Mouse (Mus musculus): ENCODE measurements around the gene Rcsd1. TPM values are rescaled to one million over a fixed set of nuclear protein-coding genes. Genes with fewer than 3 reads are reported as not detected.

The Rcsd1 gene
- polyA plus RNA-seq, 1 experiment from 2014 or later, result 53.7 TPM

GRCm38 (mm10) chr1:165625058-165625457 lies 84.5 kb downstream of the Rcsd1 start:
- DNase-seq (ENCODE audit: low spot score) (no peak), ATAC-seq (replicated peaks; ENCODE audit: low FRiP score, low read depth) (no peak)
- no peak overlapping the region for H3K27ac ChIP-seq
- peaks cover 3% of the 10 kb centered on the region; the same call in 1 of the 2 replicates for H3K36me3 ChIP-seq (ENCODE audit: insufficient read depth, low read length)
- H3K27me3 ChIP-seq (ENCODE audit: insufficient read depth, low read length), result no peaks in the 10 kb centered on the region
- H3K4me2 ChIP-seq (ENCODE audit: low read length), result no peak overlapping the region
- TF ChIP-seq CTCF (IDR thresholded peaks at IDR 0.05; ENCODE audit: low read depth), result no peak
- H3K4me3 ChIP-seq (replicated peaks; ENCODE audit: low read depth, low read length), result no peak overlapping the region
- 72% methylated on average over 5 of the region's 5 CpGs for WGBS
- peaks cover 13% of the 10 kb centered on the region for H3K4me1 ChIP-seq (replicated peaks; ENCODE audit: insufficient read depth, low read length)
- no peak overlapping the region for H3K9ac ChIP-seq (ENCODE audit: low read depth, low read length)
- H3K9me3 ChIP-seq (replicated peaks; ENCODE audit: low read length), result no peaks in the 10 kb centered on the region

DNA sequence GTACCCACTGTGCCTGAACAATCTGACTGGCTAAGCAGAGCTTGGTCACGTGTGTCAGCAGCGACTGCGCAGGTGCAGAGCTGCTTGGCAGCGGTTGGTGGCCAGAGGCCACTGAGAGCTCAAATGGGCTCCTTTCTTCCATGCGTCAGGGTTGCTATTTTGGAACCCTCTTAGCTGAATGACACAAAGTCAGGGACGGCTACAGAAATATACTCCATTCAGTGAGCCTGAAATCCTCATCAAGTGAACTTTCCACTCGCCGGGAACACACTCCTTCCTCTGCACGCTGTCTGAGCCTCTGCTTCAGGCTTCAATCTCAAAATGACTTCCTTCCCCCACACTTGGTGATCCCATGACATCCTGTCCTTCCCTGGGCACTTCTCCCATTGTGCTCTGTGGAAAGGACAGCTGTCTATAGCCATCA lies 91.3 kb downstream of the Rcsd1 start:
- H3K27ac ChIP-seq, result peak overlapping the region; percentile 86
- H3K27me3 ChIP-seq (ENCODE audit: insufficient read depth, low read length), result no peaks in the 10 kb centered on the region
- no peak overlapping the region for H3K9ac ChIP-seq (ENCODE audit: low read depth, low read length)
- DNase-seq (ENCODE audit: low spot score) (no peak), ATAC-seq (replicated peaks; ENCODE audit: low FRiP score, low read depth) (no peak)
- H3K4me1 ChIP-seq (replicated peaks; ENCODE audit: insufficient read depth, low read length), result peaks cover 23% of the 10 kb centered on the region; the same call in 1 of the 2 replicates
- WGBS, result 52% methylated on average over 9 of the region's 9 CpGs
- H3K9me3 ChIP-seq (replicated peaks; ENCODE audit: low read length), result no peaks in the 10 kb centered on the region
- no peak overlapping the region for H3K4me3 ChIP-seq (replicated peaks; ENCODE audit: low read depth, low read length)
- H3K4me2 ChIP-seq (ENCODE audit: low read length), result no peak overlapping the region
- no peak for TF ChIP-seq CTCF (IDR thresholded peaks at IDR 0.05; ENCODE audit: low read depth)
- H3K36me3 ChIP-seq (ENCODE audit: insufficient read depth, low read length), result peaks cover 8% of the 10 kb centered on the region

- DNase-seq (ENCODE audit: low spot score) (peak; percentile 95), ATAC-seq (replicated peaks; ENCODE audit: low FRiP score, low read depth) (peak; percentile 81)
- no peak overlapping the region for H3K4me3 ChIP-seq (replicated peaks; ENCODE audit: low read depth, low read length)
- no peak for TF ChIP-seq CTCF (IDR thresholded peaks at IDR 0.05; ENCODE audit: low read depth)
- H3K27me3 ChIP-seq (ENCODE audit: insufficient read depth, low read length), result no peaks in the 10 kb centered on the region
- no peaks in the 10 kb centered on the region for H3K9me3 ChIP-seq (replicated peaks; ENCODE audit: low read length)
- WGBS, result 7% methylated on average over 15 of the region's 15 CpGs
- H3K4me1 ChIP-seq (replicated peaks; ENCODE audit: insufficient read depth, low read length), result peaks cover 23% of the 10 kb centered on the region; the same call in 1 of the 2 replicates
- H3K36me3 ChIP-seq (ENCODE audit: insufficient read depth, low read length), result peaks cover 6% of the 10 kb centered on the region
- H3K27ac ChIP-seq, result peak overlapping the region; percentile 86
- H3K4me2 ChIP-seq (ENCODE audit: low read length), result peak overlapping the region; percentile 27
- no peak overlapping the region for H3K9ac ChIP-seq (ENCODE audit: low read depth, low read length)
Observed at GRCm38 (mm10) chr1:165617166-165617891, 92.2 kb downstream of the Rcsd1 start.

- ATAC-seq (replicated peaks; ENCODE audit: low FRiP score, low read depth) (peak; percentile 35; the same call in 1 of the 2 replicates), DNase-seq (ENCODE audit: low spot score) (peak; percentile 91)
- WGBS, result 20% methylated on average over 7 of the region's 7 CpGs
- Histone ChIP-seq H3K4me3 (replicated peaks; ENCODE audit: low read depth, low read length) (no peak overlapping the region), H3K27ac (peak overlapping the region; percentile 86), H3K36me3 (ENCODE audit: insufficient read depth, low read length) (peaks cover 5% of the 10 kb centered on the region), H3K27me3 (ENCODE audit: insufficient read depth, low read length) (no peaks in the 10 kb centered on the region), H3K9ac (ENCODE audit: low read depth, low read length) (no peak overlapping the region; the same call in 1 of the 2 replicates), H3K4me1 (replicated peaks; ENCODE audit: insufficient read depth, low read length) (peaks cover 23% of the 10 kb centered on the region; the same call in 1 of the 2 replicates), H3K9me3 (replicated peaks; ENCODE audit: low read length) (no peaks in the 10 kb centered on the region), H3K4me2 (ENCODE audit: low read length) (peak overlapping the region; percentile 27)
- TF ChIP-seq CTCF (IDR thresholded peaks at IDR 0.05; ENCODE audit: low read depth), result no peak
Observed at GRCm38 (mm10) chr1:165616652-165617051, 92.9 kb downstream of the Rcsd1 start.

- no peak overlapping the region for H3K4me3 ChIP-seq (replicated peaks; ENCODE audit: low read depth, low read length)
- DNase-seq (ENCODE audit: low spot score) (no peak), ATAC-seq (replicated peaks; ENCODE audit: low FRiP score, low read depth) (no peak)
- no peak overlapping the region for H3K27ac ChIP-seq
- H3K9me3 ChIP-seq (replicated peaks; ENCODE audit: low read length), result no peaks in the 10 kb centered on the region
- TF ChIP-seq CTCF (IDR thresholded peaks at IDR 0.05; ENCODE audit: low read depth), result no peak
- H3K9ac ChIP-seq (ENCODE audit: low read depth, low read length), result no peak overlapping the region
- H3K36me3 ChIP-seq (ENCODE audit: insufficient read depth, low read length), result peaks cover 5% of the 10 kb centered on the region
- no peaks in the 10 kb centered on the region for H3K27me3 ChIP-seq (ENCODE audit: insufficient read depth, low read length)
- 92% methylated on average over 3 of the region's 3 CpGs for WGBS
- H3K4me1 ChIP-seq (replicated peaks; ENCODE audit: insufficient read depth, low read length), result peaks cover 23% of the 10 kb centered on the region; the same call in 1 of the 2 replicates
- no peak overlapping the region for H3K4me2 ChIP-seq (ENCODE audit: low read length)
Observed at GRCm38 (mm10) chr1:165614793-165615192, 94.8 kb downstream of the Rcsd1 start.

- WGBS, result 64% methylated on average over 4 of the region's 4 CpGs
- H3K27ac ChIP-seq, result no peak overlapping the region
- H3K9ac ChIP-seq (ENCODE audit: low read depth, low read length), result no peak overlapping the region
- H3K4me2 ChIP-seq (ENCODE audit: low read length), result no peak overlapping the region
- H3K36me3 ChIP-seq (ENCODE audit: insufficient read depth, low read length), result peaks cover 5% of the 10 kb centered on the region
- peaks cover 23% of the 10 kb centered on the region; the same call in 1 of the 2 replicates for H3K4me1 ChIP-seq (replicated peaks; ENCODE audit: insufficient read depth, low read length)
- H3K9me3 ChIP-seq (replicated peaks; ENCODE audit: low read length), result no peaks in the 10 kb centered on the region
- ATAC-seq (replicated peaks; ENCODE audit: low FRiP score, low read depth) (no peak), DNase-seq (ENCODE audit: low spot score) (no peak)
- no peak overlapping the region for H3K4me3 ChIP-seq (replicated peaks; ENCODE audit: low read depth, low read length)
- TF ChIP-seq CTCF (IDR thresholded peaks at IDR 0.05; ENCODE audit: low read depth), result no peak
- no peaks in the 10 kb centered on the region for H3K27me3 ChIP-seq (ENCODE audit: insufficient read depth, low read length)
Observed at GRCm38 (mm10) chr1:165613926-165614325, 95.6 kb downstream of the Rcsd1 start.
